Mouse (Mus musculus) MEL (cell line): ENCODE results near the gene Gpr162.

Experiments
- CHD2 ChIP-seq: IDR thresholded peaks from 2 replicates; pipeline ENCODE4 v1.6.1; 2011; ENCODE audit warnings: low read length, improper control_type of control experiment
- CTCF ChIP-seq, 3 experiments: IDR thresholded peaks in 2 of 3; conservative IDR thresholded peaks in 1 of 3; 2 replicates each; pipeline ENCODE4 v1.5.1; 2011 to 2012; ENCODE audit warnings: low read length in 3 of 3, low read depth in 2 of 3, mild to moderate bottlenecking in 2 of 3, improper control_type of control experiment in 1 of 3, inconsistent platforms in 1 of 3, mixed read lengths in 1 of 3, moderate library complexity in 1 of 3; ENCODE audit not compliant: control insufficient read depth in 1 of 3, insufficient read depth in 1 of 3, poor library complexity in 1 of 3, severe bottlenecking in 1 of 3
- ELF1 ChIP-seq: IDR thresholded peaks from 2 replicates; pipeline ENCODE4 v1.6.1; 2014; ENCODE audit warnings: low read depth, mild to moderate bottlenecking, inconsistent platforms, low read length, improper control_type of control experiment, moderate library complexity
- MAX ChIP-seq: IDR thresholded peaks from 2 replicates; pipeline ENCODE4 v1.6.1; 2011; ENCODE audit warnings: low read length, improper control_type of control experiment
- POLR2A ChIP-seq, 2 experiments: IDR thresholded peaks; 2 replicates each; pipeline ENCODE4 v1.6.1; 2011 to 2012; ENCODE audit warnings: low read length in 2 of 2, mild to moderate bottlenecking in 2 of 2, control low read depth in 1 of 2, improper control_type of control experiment in 1 of 2, low read depth in 1 of 2, moderate library complexity in 1 of 2; ENCODE audit not compliant: control insufficient read depth in 1 of 2, insufficient read depth in 1 of 2, poor library complexity in 1 of 2
- TAL1 ChIP-seq: IDR thresholded peaks from 2 replicates; pipeline ENCODE4 v1.6.1; 2012; ENCODE audit warnings: mild to moderate bottlenecking, inconsistent platforms, low read length, moderate library complexity, mixed read lengths
- TBP ChIP-seq: IDR thresholded peaks from 2 replicates; pipeline ENCODE4 v1.8.0; 2011; ENCODE audit warnings: low read depth, low read length, improper control_type of control experiment
- UBTF ChIP-seq: IDR thresholded peaks from 2 replicates; pipeline ENCODE4 v1.6.1; 2012; ENCODE audit warnings: low read depth, mild to moderate bottlenecking, inconsistent platforms, low read length, improper control_type of control experiment, moderate library complexity, borderline replicate concordance; ENCODE audit not compliant: insufficient read depth
- ZNF384 ChIP-seq: IDR thresholded peaks from 2 replicates; pipeline ENCODE4 v1.6.1; 2012; ENCODE audit warnings: low read depth, mild to moderate bottlenecking, inconsistent platforms, low read length, improper control_type of control experiment

DNA sequence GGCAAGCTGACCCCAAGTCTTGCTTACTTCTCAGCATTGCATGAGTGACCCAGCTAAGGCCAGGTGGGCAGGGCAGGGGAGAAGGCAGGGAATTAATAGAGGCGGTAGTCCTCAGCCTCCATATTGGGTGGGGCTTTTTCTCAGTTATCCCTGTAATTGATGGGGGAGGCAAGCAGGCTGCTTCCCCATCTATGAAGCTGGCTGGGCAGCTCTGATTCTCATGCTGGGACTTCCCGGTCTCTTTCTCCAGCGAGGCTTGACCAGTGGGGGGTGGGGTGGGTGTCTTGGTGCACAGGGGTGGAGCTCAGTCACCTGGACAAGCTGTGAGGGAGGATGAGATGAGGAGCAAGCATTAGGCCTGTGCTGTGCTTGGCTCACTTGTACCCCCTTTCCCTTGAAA, 2.0 kb downstream of the Gpr162 start:
- TF ChIP-seq POLR2A (IDR thresholded peaks at IDR 0.05; ENCODE audit: control insufficient read depth in 1 of 2, insufficient read depth in 1 of 2, low read depth in 1 of 2, low read length in 2 of 2, poor library complexity in 1 of 2) (no peak), CTCF (IDR thresholded peaks at IDR 0.05 in 2 of 3, conservative IDR thresholded peaks at IDR 0.05 in 1 of 3; ENCODE audit: control insufficient read depth in 1 of 3, insufficient read depth in 1 of 3, low read depth in 2 of 3, low read length in 3 of 3, poor library complexity in 1 of 3, severe bottlenecking in 1 of 3) (no peak), CHD2 (no peak), MAX (no peak), TAL1 (no peak), ZNF384 (no peak), ELF1 (no peak), UBTF (no peak), TBP (no peak)
